1 mouse cellular context compared by ENCODE assay signal in genomic region chr17:57334761-57335150, GRCm38 (mm10).
A peak's percentile ranks its signal among the peaks of the same experiment; 100 is the strongest.
TF ChIP-seq lines count a peak whose summit lies in the region.

No protein-coding gene starts in this region.

TF ChIP-seq in MEL, 35 proteins besides CTCF, POLR2A, EP300 and RAD21 (continued from another document):
- TF ChIP-seq MEF2A (IDR thresholded peaks at IDR 0.05; ENCODE audit: extremely low read depth, insufficient replicate concordance, low read depth, low read length, poor library complexity, severe bottlenecking) (no peak), ZNF384 (IDR thresholded peaks at IDR 0.05; ENCODE audit: low read depth, low read length) (peak; percentile 65; the same call in 1 of the 2 replicates), GATA1 (IDR thresholded peaks at IDR 0.05; ENCODE audit: low read depth, low read length) (no peak), CHD2 (IDR thresholded peaks at IDR 0.05; ENCODE audit: low read length) (no peak), TCF12 (IDR thresholded peaks at IDR 0.05; ENCODE audit: low read depth, low read length) (0 out of 2 replicates have a peak, but pooled peaks have one; percentile 33), MXI1 (IDR thresholded peaks at IDR 0.05; ENCODE audit: low read depth, low read length) (peak; percentile 89), USF2 (IDR thresholded peaks at IDR 0.05; ENCODE audit: borderline replicate concordance in 1 of 2, insufficient read depth in 1 of 2, low read depth in 1 of 2, low read length in 2 of 2) (no peak), POLR2AphosphoS5 (IDR thresholded peaks at IDR 0.05; ENCODE audit: borderline replicate concordance, low read depth, low read length) (no peak), TBP (IDR thresholded peaks at IDR 0.05; ENCODE audit: low read depth, low read length) (no peak; the same call in 1 of the 2 replicates)
